Mouse (Mus musculus) heart, postnatal 10 days (tissue): ENCODE data around the gene Rgl1. TPM values are rescaled to one million over a fixed set of nuclear protein-coding genes. Genes with fewer than 3 reads are reported as not detected.
A peak's percentile ranks its signal among the peaks of the same experiment; 100 is the strongest.
"Not testable (repeated sequence)": the region's sequence is repeated elsewhere in the genome, so short reads cannot be mapped to it uniquely, and the experiment has no call there.

ENCODE experiments used
- DNase-seq, 2 experiments: peaks; one replicate each; pipeline ENCODE4 v3.0.0; 2021
- intact Hi-C: fragments of 180-260 bp; cut with DNase I; formaldehyde crosslinking; loops from one replicate; pipeline ENCODE4 v1.15.1; 2025
- total RNA-seq, 2 experiments: library from RNA; stranded (reverse); gene quantifications; 2 replicates each; pipeline ENCODE4 v1.2.3; 2021

Gene Rgl1
- total RNA-seq, 2 experiments from 2014 or later, result 59.3 to 72.0 TPM

DNA sequence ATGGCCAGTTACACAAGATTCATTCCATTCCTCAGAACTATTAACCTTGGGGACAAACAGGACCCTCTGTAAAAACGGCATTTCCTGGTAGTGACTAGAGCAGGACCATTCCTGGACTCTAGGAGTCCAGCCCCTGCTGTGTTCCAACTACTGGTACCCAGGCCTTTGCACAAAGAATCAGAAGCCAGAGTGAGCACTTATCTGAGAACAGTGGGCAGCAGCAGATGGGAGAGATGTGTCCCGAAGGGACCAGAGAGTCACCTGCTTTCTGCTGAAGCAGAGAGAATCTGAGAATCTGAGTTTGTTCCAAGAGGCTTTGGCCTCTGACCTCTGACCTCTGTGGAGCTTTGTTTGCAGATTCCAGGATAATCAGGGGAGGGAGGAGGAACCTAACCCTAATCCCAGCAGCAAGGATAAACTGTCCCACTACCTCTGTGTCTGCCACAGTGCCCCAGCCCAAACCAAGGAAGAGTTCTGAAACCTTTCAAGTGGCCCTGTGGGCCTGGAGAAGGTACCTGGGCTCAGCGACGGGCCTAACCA is 22.0 kb upstream of the Rgl1 start:
- no peak for DNase-seq
- intact Hi-C loops, result no loop called here

DNA sequence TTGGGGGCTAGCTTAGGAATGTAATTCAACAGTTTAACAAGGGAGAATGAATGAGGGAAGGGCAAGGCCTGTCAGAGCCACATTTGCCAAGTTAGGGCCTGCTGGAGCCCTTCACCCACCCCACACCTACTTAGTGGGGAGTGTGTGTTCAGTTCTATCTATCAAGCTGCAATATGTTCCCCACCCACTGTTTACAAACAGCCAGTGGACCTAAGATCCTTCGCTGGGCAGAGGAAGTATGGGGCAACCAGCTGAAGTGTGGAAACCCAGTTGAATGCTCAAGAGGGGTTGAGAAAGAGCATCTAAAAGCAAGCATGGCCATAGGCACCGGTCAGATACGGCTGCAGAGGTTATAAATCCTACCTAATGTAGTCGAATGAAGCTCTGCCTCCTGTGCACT is 20.8 kb upstream of the Rgl1 start:
- no peak for DNase-seq
- intact Hi-C loops, result no loop called here

DNA sequence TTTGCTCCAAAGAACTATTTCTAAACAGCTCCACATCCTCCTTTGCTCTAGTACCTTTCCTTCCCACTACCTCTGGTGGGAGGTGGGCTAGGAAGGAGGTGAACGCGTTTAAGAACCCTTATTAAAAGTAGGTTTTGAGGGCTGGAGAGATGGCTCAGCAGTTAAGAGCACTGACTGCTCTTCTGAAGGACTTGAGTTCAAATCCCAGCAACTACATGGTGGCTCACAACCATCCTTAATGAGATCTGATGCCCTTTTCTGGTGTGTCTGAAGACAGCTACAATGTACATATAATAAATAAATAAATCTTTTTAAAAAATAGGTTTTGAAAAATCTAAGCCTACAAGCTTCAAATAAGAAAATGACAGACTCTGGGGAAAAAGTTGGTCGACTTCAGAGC is 19.3 kb upstream of the Rgl1 start:
- intact Hi-C loops, DNase-seq: not testable (repeated sequence)

DNA sequence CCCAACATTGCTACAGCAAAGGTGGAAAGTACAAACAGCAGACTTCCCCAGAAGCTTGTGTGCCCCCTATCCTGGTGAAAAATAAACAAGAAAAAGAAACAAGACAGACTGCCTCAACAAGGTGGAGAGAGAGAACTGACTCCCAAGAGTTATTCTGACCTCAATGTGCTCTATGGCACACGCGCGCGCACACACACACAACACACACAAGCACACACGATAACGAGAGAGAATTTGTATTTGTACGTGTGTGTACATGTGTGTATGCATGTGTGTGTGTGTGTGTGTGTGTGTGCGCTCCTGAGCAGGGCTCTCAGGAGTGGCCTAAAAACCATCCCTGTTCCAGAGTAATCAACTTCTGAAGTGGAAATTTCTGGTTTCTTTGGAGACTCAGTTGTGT is 18.5 kb upstream of the Rgl1 start:
- intact Hi-C loops, result no loop called here
- no peak for DNase-seq

DNA sequence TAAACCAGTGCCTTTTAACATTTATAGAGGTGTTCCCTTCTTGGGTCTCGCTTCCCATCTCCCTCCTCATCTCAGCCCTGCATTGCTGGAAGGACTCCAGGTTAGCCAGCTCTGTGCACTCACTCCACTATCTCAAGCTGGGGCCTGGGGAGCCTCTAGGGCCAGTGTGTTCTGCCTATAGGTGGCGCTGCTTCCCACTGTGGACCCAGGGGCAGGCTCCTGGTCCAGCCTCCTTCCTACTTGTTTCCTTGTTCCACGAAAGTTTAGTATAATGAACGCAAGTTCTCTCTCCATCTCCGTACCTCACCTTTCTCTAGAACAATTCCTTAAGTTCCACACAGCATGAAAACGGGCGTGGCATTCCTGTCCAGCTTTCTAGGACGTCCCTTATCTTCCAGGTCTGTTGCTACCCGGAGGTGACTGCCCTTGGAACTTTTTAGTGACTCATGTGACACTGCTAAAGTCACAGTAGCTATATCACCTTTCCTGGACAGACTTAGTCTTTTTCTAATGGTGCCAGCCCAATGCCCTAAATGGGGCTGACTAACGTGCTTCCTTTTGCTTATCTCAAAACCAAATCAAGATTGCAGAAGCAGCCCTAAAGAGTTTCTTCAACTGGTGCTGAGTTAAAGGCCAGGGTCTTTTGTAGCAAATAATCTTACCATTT is 13.1 kb upstream of the Rgl1 start:
- DNase-seq, result peak; percentile 79 to 86
- intact Hi-C loops, result loop anchor here (1.0 kb wide), 1 partner anchor 125 kb away; no protein-coding TSS in a partner anchor

DNA sequence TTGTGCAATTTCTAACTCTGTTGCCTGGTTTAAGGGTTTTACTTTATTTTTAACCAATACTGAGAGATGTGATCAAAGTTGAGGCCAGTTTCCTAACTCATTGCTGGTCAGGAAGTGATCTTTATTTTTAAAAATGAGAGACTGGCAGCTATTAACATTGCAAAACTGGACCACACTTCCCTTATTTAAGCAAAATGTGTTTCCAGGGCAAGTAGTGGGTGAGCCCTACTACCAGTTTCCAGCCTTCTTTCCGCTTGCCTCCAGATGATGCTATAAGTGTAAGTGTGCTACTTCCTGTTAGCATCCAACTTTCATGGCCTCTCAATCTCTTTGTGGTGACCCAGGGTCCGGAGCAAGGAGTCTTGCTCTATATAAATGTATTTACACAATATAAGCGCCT is 8.4 kb upstream of the Rgl1 start:
- DNase-seq, intact Hi-C loops: not testable (repeated sequence)

DNA sequence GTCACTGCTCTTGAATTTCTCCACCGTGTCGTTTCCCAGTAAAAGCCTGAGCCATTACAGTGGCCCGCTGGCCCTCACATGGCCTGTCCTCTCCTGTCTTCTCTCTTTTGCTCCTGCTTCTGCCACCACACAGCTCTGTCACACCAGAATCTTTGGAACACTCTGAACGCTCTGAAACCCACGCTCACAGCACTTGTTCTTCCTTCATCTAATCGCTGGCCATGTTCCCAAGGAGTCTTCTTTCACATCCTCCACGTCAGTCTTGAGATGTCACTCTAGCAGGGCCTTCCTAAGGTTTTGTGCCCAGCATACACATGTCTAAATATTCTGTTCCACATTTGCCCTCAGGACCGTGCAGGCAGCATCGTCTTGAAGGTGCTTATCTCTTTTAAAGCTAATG is 4.9 kb upstream of the Rgl1 start:
- intact Hi-C loops, result no loop called here
- no peak for DNase-seq

DNA sequence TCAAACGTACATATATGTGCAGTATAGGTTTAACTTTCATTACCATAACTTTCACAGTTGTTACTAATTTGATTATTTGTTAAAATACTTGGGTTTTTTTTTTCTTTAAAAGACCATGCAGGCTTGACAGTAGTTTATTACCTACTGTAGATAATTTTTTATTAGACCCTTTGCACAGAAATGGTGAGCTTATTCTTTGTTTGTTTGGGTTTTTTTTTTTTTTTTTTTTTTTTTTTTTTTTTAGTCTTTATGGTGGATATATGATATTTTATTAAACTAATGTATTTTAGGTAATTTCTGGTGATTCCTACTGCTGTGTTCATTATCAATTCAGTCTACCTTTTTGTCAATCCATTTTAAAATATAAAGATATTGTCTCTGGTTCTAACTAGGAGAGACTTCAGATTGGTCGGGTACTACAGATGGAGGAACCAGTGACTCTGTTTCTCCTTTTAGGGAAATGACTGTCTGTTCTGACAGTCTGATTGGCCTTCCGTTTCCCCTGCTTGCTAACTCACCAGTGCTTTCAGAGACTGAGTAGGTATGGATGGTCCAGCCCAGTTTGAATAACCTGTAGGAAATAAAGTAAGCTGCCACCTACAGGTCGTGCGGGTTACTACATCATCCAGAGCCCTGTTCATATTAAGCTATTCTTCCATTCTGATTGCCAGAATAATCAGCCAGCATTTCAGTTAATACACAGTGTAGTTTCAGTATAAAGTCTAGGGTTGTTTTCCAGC is 1.8 kb upstream of the Rgl1 start:
- intact Hi-C loops, result loop anchor here (5.0 to 10.0 kb wide), 2 partner anchors 246 to 383 kb away; partner anchors contain the start of gene Tsen15

DNA sequence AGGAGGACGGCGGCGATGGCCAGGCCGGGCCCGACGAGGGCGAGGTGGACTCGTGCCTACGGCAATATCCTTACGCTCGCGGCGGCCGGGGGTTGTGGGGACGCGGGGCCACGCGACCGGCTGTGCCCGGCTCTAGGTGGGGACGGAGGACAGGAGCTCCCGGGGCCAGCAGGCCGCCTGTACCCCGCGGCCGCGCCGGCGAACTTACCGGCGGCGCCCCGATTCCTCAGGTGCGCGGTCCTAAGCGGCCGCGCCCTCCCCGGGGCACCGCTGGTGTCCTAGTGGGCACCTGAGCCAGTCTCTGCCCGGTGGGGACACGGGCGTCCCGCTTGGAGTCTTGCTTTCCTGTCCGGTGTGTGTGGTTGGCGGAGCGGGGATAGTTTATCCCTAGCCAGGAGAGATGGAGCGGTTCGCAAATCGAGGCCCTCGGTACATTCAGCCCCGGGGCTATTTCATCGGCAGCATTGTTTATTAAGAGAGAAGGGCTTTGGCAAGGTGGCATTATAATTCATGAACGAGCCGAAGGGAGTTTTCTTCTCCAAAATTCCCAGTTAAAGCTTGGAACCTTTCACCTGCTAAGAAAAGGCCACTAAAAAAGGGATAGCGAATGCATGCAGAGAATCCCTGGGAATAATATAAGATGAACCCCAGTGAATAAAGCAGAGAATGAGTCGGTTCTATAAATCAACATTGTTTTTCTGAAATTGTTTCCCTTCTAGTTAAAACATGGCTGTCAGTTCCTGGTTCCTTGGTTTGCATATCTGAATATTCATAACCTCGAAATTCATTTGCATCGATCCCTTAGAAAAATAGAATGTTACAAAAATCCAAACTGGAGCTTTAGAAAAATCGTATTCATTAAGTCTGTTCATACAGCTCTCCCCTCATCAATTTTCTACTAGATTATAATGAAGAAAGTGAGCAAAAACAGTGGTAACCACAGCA is 925 bp upstream of the Rgl1 start:
- peak in 1 of 2 experiments; percentile 55 for DNase-seq
- intact Hi-C loops, result loop anchor here (5.0 to 10.0 kb wide), 2 partner anchors 245 to 382 kb away; partner anchors contain the start of gene Tsen15

More for the DNA sequence above, 1.8 kb upstream of the Rgl1 start:
- DNase-seq, result peak; percentile 88 to 94

DNA sequence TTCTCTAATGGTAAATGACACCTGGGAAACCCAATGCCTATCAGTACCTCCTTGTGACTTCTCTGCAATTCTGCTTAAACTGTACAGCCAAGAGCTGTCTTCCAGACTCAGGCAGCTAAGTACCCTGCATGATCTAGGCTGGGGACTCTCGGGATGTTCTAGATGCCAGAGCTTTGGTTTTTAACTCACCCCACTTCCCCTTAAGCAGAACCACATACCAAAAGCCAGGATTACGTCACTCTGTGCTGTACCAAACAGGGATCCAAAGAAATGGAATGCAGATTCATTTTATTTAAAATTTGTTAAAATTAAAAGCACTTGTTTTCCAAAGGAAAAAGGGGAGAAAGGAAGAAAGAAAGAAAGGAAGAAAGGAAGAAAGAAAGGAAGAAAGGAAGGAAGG is 4.4 kb downstream of the Rgl1 start:
- intact Hi-C loops, result loop anchor here (10.0 kb wide), 1 partner anchor 377 kb away; the partner anchor contains the start of gene Tsen15
- no peak for DNase-seq

DNA sequence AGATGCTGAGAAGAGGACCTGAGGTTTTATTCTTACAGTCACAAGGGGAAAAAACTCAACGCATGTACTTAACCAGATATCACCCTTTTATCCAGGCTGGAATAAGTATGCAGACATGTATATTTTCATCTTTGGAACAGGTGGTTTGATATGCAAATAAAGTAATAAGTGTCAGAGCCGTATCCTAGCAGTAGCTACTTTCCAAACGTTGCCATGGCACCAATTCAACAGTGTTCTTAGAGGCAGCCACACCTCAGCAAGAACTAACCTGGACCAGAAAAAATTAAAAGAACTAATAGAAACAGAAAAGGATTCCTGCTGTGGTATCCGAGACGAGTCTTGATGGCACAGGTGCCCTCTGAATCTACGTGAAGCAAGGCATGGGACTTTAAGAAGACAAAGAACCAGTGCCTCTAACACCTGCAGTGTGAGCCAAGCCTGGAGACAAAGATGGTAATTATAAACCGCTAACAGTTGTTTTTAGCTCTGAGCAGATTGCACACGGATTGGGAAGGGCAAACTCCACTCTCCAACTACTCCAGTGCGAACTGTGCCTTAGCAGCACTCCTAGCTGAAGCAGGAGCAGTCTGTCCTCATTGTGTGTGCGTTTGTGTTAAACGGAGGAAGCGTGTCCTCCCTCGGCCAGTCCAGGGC is 15.7 kb downstream of the Rgl1 start, which contains the start of gene Apobec4:
Gene Apobec4, plus strand, starts transcription at position 240 of the 654 bp plus-strand sequence.
- intact Hi-C loops, result no loop called here
- no peak for DNase-seq

DNA sequence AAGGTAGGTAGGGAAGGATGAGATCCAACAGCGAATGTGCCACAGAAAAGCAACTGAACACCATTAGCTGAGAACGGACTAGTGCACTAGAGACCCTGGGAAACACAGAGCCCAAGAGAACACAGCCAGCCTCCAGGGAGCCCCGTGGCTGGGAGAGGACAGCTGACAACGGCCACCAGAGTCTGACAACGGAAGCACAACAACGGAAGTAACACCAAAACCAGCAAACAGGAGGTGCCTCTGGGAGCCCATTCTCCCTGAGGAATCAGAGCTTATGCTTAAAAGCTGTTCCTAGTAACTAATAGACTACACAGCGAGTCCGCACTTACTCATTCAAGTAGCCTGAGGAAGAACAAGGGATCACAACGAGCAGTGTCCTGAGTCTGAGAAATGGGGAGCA is 16.9 kb downstream of the Rgl1 start:
- intact Hi-C loops, result loop anchor here (5.0 kb wide), 1 partner anchor 62 kb away; no protein-coding TSS in a partner anchor
- DNase-seq, result peak; percentile 29 to 39

DNA sequence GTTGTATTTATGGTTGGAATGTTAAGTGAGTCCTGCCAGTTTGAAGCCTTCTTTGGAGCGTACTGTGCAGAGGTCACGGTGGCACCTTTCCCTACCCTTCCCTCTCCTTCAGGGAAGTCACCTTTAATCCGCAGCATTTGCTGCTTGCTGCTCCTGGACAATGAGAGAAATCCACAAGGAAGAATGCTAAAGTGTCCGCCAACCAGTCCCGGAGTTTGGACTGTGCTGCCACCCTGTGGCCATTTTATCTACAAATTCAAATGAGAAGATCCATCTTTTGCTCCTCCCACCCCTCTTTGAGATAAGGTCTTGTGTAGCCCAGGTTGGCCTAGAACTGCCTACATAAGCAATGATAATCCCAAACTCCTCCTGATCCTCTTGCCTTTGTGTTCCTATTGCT is 19.7 kb downstream of the Rgl1 start:
- intact Hi-C loops, result loop anchor here (1.0 to 5.0 kb wide), 3 partner anchors 59 to 221 kb away; no protein-coding TSS in a partner anchor
- DNase-seq, result peak; percentile 89 to 94

DNA sequence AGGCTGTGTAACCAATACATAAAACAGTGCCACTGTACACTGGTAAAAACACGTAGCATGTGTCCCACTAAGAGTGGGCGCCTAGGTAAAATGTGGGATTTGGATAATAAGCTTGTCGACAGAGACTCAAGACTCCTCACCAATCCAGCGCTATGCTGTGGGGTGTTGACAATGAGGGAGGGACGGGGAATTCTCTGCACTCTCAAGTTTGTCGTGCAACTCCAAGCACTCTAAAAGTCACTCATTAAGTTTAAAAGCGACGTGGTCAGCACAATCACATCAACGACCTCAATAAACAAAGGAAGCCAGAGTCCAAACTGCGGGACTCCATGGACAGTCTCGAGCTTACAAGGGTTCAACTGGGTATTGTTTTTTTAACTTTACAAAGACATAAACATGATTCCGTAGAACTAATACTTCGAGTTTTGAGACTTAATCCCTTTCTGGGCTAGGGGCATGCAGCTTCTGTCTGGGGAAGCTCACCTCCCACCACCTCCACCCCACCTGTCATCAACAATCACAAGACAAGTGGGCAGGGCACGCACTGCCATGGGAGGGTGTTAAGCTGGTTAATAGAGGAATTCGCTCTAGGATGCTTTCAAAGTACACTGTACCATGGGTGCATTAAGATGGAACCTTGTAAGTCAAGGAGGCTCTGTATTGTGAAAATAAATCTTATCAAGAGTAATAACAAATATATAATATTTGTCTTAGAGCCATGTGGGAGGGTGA is 22.9 kb downstream of the Rgl1 start:
- intact Hi-C loops, result no loop called here

DNA sequence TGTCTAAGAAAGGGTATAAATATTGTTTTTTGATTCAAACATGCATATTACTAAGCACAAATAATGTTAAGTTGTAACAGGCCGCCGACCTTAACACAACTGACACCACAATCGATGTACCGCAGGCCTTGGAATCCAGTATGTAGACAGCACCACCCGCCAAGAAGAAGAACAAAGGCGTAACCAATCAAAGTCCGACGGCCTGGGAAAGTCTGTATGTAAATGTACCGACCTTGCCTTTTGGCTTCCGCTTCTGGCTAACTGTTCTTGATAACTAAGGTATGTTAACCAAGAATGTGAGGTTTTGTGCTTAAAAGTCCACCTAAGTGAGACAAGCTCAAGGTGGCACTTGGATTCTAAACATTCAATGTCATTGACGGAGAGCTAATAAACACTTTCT is 26.8 kb downstream of the Rgl1 start:
- intact Hi-C loops, result no loop called here
- DNase-seq, result no peak

More for the DNA sequence above, 22.9 kb downstream of the Rgl1 start:
- DNase-seq, result no peak

DNA sequence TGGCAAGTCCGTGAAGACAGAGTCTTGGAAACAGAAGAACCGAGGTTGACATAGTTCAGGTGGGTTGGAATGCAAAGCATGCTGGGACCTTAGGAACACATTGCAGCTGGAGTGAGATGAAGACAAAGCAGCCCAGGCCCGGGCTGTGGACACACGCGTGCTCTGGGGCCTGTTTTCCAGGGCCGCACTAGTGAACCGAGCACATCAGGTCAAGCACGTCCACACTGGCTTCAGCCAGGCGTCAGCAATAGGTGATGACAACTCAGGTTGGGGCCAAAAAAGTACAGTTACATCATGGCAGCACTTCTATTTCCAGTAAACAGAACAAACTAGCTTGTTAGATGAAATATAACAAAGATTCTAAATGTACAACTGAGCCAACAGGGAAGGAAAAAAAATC is 27.4 kb downstream of the Rgl1 start:
- peak; percentile 74 to 78 for DNase-seq
- intact Hi-C loops, result no loop called here

DNA sequence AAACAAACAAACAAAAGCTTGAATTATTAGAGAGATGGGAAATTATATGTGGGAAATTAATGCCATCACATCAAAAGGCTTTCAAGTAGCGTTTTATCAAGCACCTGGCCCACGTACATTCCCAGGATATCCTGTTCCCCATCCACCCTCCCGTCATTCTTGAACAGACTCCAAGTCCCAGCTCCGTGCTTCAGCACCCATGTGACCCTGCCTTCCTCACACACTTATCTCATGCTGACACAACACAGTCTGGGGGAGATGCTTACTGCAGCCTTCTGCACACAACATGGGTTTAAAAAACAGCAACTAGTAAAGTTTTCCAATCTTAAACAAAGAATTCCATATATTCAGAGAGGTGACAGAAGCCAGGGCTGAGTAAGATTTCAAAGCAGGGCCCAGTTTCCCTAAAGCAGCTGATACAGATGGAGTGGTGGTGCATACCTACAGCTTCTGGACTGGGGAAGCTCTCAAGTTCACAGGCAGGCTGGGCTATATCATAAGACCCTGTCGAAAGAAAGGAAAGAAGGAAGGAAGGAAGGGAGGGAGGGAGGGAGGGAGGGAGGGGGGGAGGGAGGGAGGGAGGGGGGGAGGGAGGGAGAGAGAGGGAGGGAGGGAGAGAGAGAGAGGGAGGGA is 38.4 kb downstream of the Rgl1 start:
- intact Hi-C loops, result no loop called here
- peak; percentile 53 to 58 for DNase-seq

DNA sequence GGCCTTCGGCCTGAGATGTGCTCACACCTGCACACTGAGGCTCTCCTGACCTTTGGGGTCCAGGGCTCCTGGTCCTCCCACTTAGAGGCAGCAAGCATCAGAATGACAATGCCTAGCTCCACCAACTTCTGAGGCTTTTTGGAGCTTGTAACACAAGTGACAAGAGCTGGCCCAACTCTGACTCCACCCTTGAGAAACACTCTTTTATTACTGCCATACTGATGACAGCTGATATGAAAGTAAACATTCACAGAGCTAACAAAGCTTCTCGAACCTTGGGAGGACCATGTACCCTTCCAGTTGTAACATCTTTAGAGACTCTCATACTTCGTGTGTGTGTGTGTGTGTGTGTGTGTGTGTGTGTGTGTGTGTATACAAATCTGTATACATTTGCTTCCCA is 40.1 kb downstream of the Rgl1 start:
- DNase-seq, result no peak
- intact Hi-C loops, result no loop called here

DNA sequence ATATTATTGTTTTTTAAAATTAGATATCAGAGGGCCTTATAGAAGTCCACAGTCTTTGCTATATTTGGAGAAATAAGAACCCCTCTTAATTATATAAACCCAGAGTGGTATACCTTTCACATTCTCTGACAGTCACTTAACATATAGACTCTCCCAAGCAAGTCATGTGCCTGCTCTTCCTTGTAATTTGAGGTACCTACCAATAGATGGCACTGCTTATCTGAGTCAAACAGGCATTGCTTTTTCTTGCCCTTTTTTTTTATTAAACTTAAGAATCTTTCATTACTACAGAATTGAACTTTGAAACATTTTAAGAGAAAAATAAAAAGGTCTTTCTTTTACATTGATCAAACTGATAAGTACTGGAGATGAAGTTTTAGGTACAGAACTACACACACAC is 41.9 kb downstream of the Rgl1 start:
- intact Hi-C loops, result no loop called here
- DNase-seq, result no peak
